Mouse (Mus musculus): ENCODE results near the gene Hspbap1. TPM values are rescaled to one million over a fixed set of nuclear protein-coding genes. Genes with fewer than 3 reads are reported as not detected.

The Hspbap1 gene
- polyA plus RNA-seq, 1 experiment from 2014 or later, result 19.9 TPM

GRCm38 (mm10) chr16:35781651-35782050 is 11.5 kb downstream of the Hspbap1 start:
- WGBS, result 85% methylated on average over 5 of the region's 5 CpGs
- H3K27me3 ChIP-seq (replicated peaks; ENCODE audit: control insufficient read depth, insufficient read depth, low read length), result no peaks in the 10 kb centered on the region
- no peaks in the 10 kb centered on the region for H3K4me1 ChIP-seq (replicated peaks; ENCODE audit: control insufficient read depth, insufficient read depth, low read length)
- H3K9ac ChIP-seq (ENCODE audit: low read length), result no peak overlapping the region
- H3K4me3 ChIP-seq (ENCODE audit: low read depth, low read length), result no peak overlapping the region
- H3K27ac ChIP-seq (ENCODE audit: low read depth), result no peak overlapping the region
- no peaks in the 10 kb centered on the region for H3K9me3 ChIP-seq (ENCODE audit: control insufficient read depth, low read length)
- no peak overlapping the region for H3K4me2 ChIP-seq (ENCODE audit: low read length)
- no peak for DNase-seq (ENCODE audit: low spot score)
- no peak for ATAC-seq (replicated peaks; ENCODE audit: low FRiP score, low TSS enrichment, low read depth)
- H3K36me3 ChIP-seq (ENCODE audit: control insufficient read depth, insufficient read depth, low read length), result no peaks in the 10 kb centered on the region

- DNase-seq (ENCODE audit: low spot score), result peak; percentile 35
These were observed 12.5 kb downstream of the Hspbap1 start for GRCm38 (mm10) chr16:35782451-35783206.

GRCm38 (mm10) chr16:35783207-35783573 is 13.0 kb downstream of the Hspbap1 start:
- H3K4me2 ChIP-seq (ENCODE audit: low read length), result no peak overlapping the region
- ATAC-seq (replicated peaks; ENCODE audit: low FRiP score, low TSS enrichment, low read depth), result no peak
- no peak overlapping the region for H3K9ac ChIP-seq (ENCODE audit: low read length)
- peaks cover 13% of the 10 kb centered on the region for H3K36me3 ChIP-seq (ENCODE audit: control insufficient read depth, insufficient read depth, low read length)
- H3K4me3 ChIP-seq (ENCODE audit: low read depth, low read length), result no peak overlapping the region
- H3K9me3 ChIP-seq (ENCODE audit: control insufficient read depth, low read length), result no peaks in the 10 kb centered on the region
- H3K27ac ChIP-seq (ENCODE audit: low read depth), result no peak overlapping the region
- no peak for DNase-seq (ENCODE audit: low spot score)
- WGBS, result 91% methylated on average over 3 of the region's 3 CpGs
- H3K4me1 ChIP-seq (replicated peaks; ENCODE audit: control insufficient read depth, insufficient read depth, low read length), result no peaks in the 10 kb centered on the region
- no peaks in the 10 kb centered on the region for H3K27me3 ChIP-seq (replicated peaks; ENCODE audit: control insufficient read depth, insufficient read depth, low read length)

More at GRCm38 (mm10) chr16:35782451-35783206, 12.5 kb downstream of the Hspbap1 start:
- H3K4me2 ChIP-seq (ENCODE audit: low read length), result no peak overlapping the region
- no peak overlapping the region for H3K9ac ChIP-seq (ENCODE audit: low read length)
- WGBS, result 88% methylated on average over 13 of the region's 13 CpGs
- peaks cover 7% of the 10 kb centered on the region for H3K36me3 ChIP-seq (ENCODE audit: control insufficient read depth, insufficient read depth, low read length)
- H3K27me3 ChIP-seq (replicated peaks; ENCODE audit: control insufficient read depth, insufficient read depth, low read length), result no peaks in the 10 kb centered on the region
- H3K4me3 ChIP-seq (ENCODE audit: low read depth, low read length), result no peak overlapping the region
- H3K4me1 ChIP-seq (replicated peaks; ENCODE audit: control insufficient read depth, insufficient read depth, low read length), result no peaks in the 10 kb centered on the region
- H3K27ac ChIP-seq (ENCODE audit: low read depth), result no peak overlapping the region
- H3K9me3 ChIP-seq (ENCODE audit: control insufficient read depth, low read length), result no peaks in the 10 kb centered on the region
- no peak for ATAC-seq (replicated peaks; ENCODE audit: low FRiP score, low TSS enrichment, low read depth)

GRCm38 (mm10) chr16:35784134-35784725 is 14.1 kb downstream of the Hspbap1 start:
- WGBS, result 59% methylated on average over 7 of the region's 7 CpGs
- no peaks in the 10 kb centered on the region for H3K27me3 ChIP-seq (replicated peaks; ENCODE audit: control insufficient read depth, insufficient read depth, low read length)
- no peaks in the 10 kb centered on the region for H3K9me3 ChIP-seq (ENCODE audit: control insufficient read depth, low read length)

GRCm38 (mm10) chr16:35787163-35787562 is 17.0 kb downstream of the Hspbap1 start:
- Histone ChIP-seq H3K36me3 (ENCODE audit: control insufficient read depth, insufficient read depth, low read length) (peaks cover 19% of the 10 kb centered on the region), H3K4me1 (replicated peaks; ENCODE audit: control insufficient read depth, insufficient read depth, low read length) (no peaks in the 10 kb centered on the region), H3K27ac (ENCODE audit: low read depth) (no peak overlapping the region), H3K9ac (ENCODE audit: low read length) (no peak overlapping the region), H3K4me2 (ENCODE audit: low read length) (no peak overlapping the region), H3K27me3 (replicated peaks; ENCODE audit: control insufficient read depth, insufficient read depth, low read length) (no peaks in the 10 kb centered on the region), H3K4me3 (ENCODE audit: low read depth, low read length) (no peak overlapping the region), H3K9me3 (ENCODE audit: control insufficient read depth, low read length) (no peaks in the 10 kb centered on the region)
- whole genome bisulfite sequencing, result 77% methylated on average over 6 of the region's 6 CpGs
- ATAC-seq (replicated peaks; ENCODE audit: low FRiP score, low TSS enrichment, low read depth) (no peak), DNase-seq (ENCODE audit: low spot score) (peak; percentile 36)

More at GRCm38 (mm10) chr16:35784134-35784725, 14.1 kb downstream of the Hspbap1 start:
- H3K4me2 ChIP-seq (ENCODE audit: low read length), result no peak overlapping the region
- peaks cover 19% of the 10 kb centered on the region for H3K36me3 ChIP-seq (ENCODE audit: control insufficient read depth, insufficient read depth, low read length)
- no peak overlapping the region for H3K9ac ChIP-seq (ENCODE audit: low read length)
- DNase-seq (ENCODE audit: low spot score) (peak; percentile 42), ATAC-seq (replicated peaks; ENCODE audit: low FRiP score, low TSS enrichment, low read depth) (no peak)
- H3K27ac ChIP-seq (ENCODE audit: low read depth), result no peak overlapping the region
- H3K4me1 ChIP-seq (replicated peaks; ENCODE audit: control insufficient read depth, insufficient read depth, low read length), result no peaks in the 10 kb centered on the region
- no peak overlapping the region for H3K4me3 ChIP-seq (ENCODE audit: low read depth, low read length)

GRCm38 (mm10) chr16:35787568-35788189 is 17.5 kb downstream of the Hspbap1 start:
- Histone ChIP-seq H3K9me3 (ENCODE audit: control insufficient read depth, low read length) (no peaks in the 10 kb centered on the region), H3K27ac (ENCODE audit: low read depth) (no peak overlapping the region), H3K36me3 (ENCODE audit: control insufficient read depth, insufficient read depth, low read length) (peaks cover 19% of the 10 kb centered on the region), H3K4me2 (ENCODE audit: low read length) (no peak overlapping the region), H3K4me3 (ENCODE audit: low read depth, low read length) (no peak overlapping the region), H3K27me3 (replicated peaks; ENCODE audit: control insufficient read depth, insufficient read depth, low read length) (no peaks in the 10 kb centered on the region), H3K4me1 (replicated peaks; ENCODE audit: control insufficient read depth, insufficient read depth, low read length) (no peaks in the 10 kb centered on the region), H3K9ac (ENCODE audit: low read length) (no peak overlapping the region)
- WGBS, result 88% methylated on average over 8 of the region's 8 CpGs
- ATAC-seq (replicated peaks; ENCODE audit: low FRiP score, low TSS enrichment, low read depth) (no peak), DNase-seq (ENCODE audit: low spot score) (peak; percentile 36)

- 90% methylated on average over 6 of the region's 6 CpGs for WGBS
- no peaks in the 10 kb centered on the region for H3K9me3 ChIP-seq (ENCODE audit: control insufficient read depth, low read length)
- H3K4me3 ChIP-seq (ENCODE audit: low read depth, low read length), result no peak overlapping the region
- peaks cover 19% of the 10 kb centered on the region for H3K36me3 ChIP-seq (ENCODE audit: control insufficient read depth, insufficient read depth, low read length)
- no peak overlapping the region for H3K9ac ChIP-seq (ENCODE audit: low read length)
- DNase-seq (ENCODE audit: low spot score) (peak; percentile 46), ATAC-seq (replicated peaks; ENCODE audit: low FRiP score, low TSS enrichment, low read depth) (no peak)
- H3K27me3 ChIP-seq (replicated peaks; ENCODE audit: control insufficient read depth, insufficient read depth, low read length), result no peaks in the 10 kb centered on the region
- no peak overlapping the region for H3K27ac ChIP-seq (ENCODE audit: low read depth)
- no peak overlapping the region for H3K4me2 ChIP-seq (ENCODE audit: low read length)
- H3K4me1 ChIP-seq (replicated peaks; ENCODE audit: control insufficient read depth, insufficient read depth, low read length), result no peaks in the 10 kb centered on the region
These were observed 18.2 kb downstream of the Hspbap1 start for GRCm38 (mm10) chr16:35788330-35788729.

- H3K4me2 ChIP-seq (ENCODE audit: low read length), result no peak overlapping the region
- no peaks in the 10 kb centered on the region for H3K27me3 ChIP-seq (replicated peaks; ENCODE audit: control insufficient read depth, insufficient read depth, low read length)
- no peak overlapping the region for H3K27ac ChIP-seq (ENCODE audit: low read depth)
- H3K4me1 ChIP-seq (replicated peaks; ENCODE audit: control insufficient read depth, insufficient read depth, low read length), result no peaks in the 10 kb centered on the region
- no peaks in the 10 kb centered on the region for H3K9me3 ChIP-seq (ENCODE audit: control insufficient read depth, low read length)
- 87% methylated on average over 6 of the region's 6 CpGs for WGBS
- no peak for ATAC-seq (replicated peaks; ENCODE audit: low FRiP score, low TSS enrichment, low read depth)
- no peak overlapping the region for H3K9ac ChIP-seq (ENCODE audit: low read length)
- peak; percentile 44 for DNase-seq (ENCODE audit: low spot score)
- peaks cover 17% of the 10 kb centered on the region for H3K36me3 ChIP-seq (ENCODE audit: control insufficient read depth, insufficient read depth, low read length)
- no peak overlapping the region for H3K4me3 ChIP-seq (ENCODE audit: low read depth, low read length)
These were observed 21.9 kb downstream of the Hspbap1 start for GRCm38 (mm10) chr16:35791962-35792521.
